Mouse (Mus musculus): ENCODE data around the gene Pax5. TPM values are rescaled to one million over a fixed set of nuclear protein-coding genes. Genes with fewer than 3 reads are reported as not detected.

Gene Pax5
- polyA plus RNA-seq, 1 experiment from 2014 or later, result 0.08 TPM

- ATAC-seq (ENCODE audit: low read depth) (no peak), DNase-seq (ENCODE audit: low spot score) (no peak)
- H3K27me3 ChIP-seq (replicated peaks; ENCODE audit: control insufficient read depth, insufficient read depth, low read length), result no peaks in the 10 kb centered on the region
- 78% methylated on average over 7 of the region's 7 CpGs for WGBS
- no peak overlapping the region for H3K4me3 ChIP-seq (ENCODE audit: low read depth, low read length)
- no peaks in the 10 kb centered on the region for H3K4me1 ChIP-seq (ENCODE audit: control insufficient read depth, insufficient read depth, low read length)
- H3K36me3 ChIP-seq (ENCODE audit: control insufficient read depth, insufficient read depth, low read length), result no peaks in the 10 kb centered on the region
- H3K9me3 ChIP-seq (ENCODE audit: control insufficient read depth, low read length), result no peaks in the 10 kb centered on the region
- H3K4me2 ChIP-seq (ENCODE audit: low read depth, low read length), result no peak overlapping the region
- H3K9ac ChIP-seq (ENCODE audit: low read depth, low read length), result no peak overlapping the region
- H3K27ac ChIP-seq (replicated peaks; ENCODE audit: low read depth, low read length), result no peak overlapping the region
These were observed 161.3 kb downstream of the Pax5 start for GRCm38 (mm10) chr4:44549029-44549428.

- no peak for DNase-seq (ENCODE audit: low spot score)
- Histone ChIP-seq H3K9ac (ENCODE audit: low read depth, low read length) (no peak overlapping the region), H3K4me2 (ENCODE audit: low read depth, low read length) (no peak overlapping the region), H3K27ac (replicated peaks; ENCODE audit: low read depth, low read length) (no peak overlapping the region), H3K9me3 (ENCODE audit: control insufficient read depth, low read length) (no peaks in the 10 kb centered on the region), H3K4me3 (ENCODE audit: low read depth, low read length) (no peak overlapping the region), H3K27me3 (replicated peaks; ENCODE audit: control insufficient read depth, insufficient read depth, low read length) (no peaks in the 10 kb centered on the region), H3K4me1 (ENCODE audit: control insufficient read depth, insufficient read depth, low read length) (no peaks in the 10 kb centered on the region), H3K36me3 (ENCODE audit: control insufficient read depth, insufficient read depth, low read length) (no peaks in the 10 kb centered on the region)
- WGBS, result 10% methylated on average over 8 of the region's 8 CpGs
- no peak for ATAC-seq (ENCODE audit: low read depth)
These were observed 164.6 kb downstream of the Pax5 start for GRCm38 (mm10) chr4:44545669-44546068.

GRCm38 (mm10) chr4:44544495-44544894 lies 165.8 kb downstream of the Pax5 start:
- H3K27ac ChIP-seq (replicated peaks; ENCODE audit: low read depth, low read length), result no peak overlapping the region
- 63% methylated on average over 1 of the region's 1 CpGs for WGBS
- no peaks in the 10 kb centered on the region for H3K27me3 ChIP-seq (replicated peaks; ENCODE audit: control insufficient read depth, insufficient read depth, low read length)
- no peak overlapping the region for H3K4me2 ChIP-seq (ENCODE audit: low read depth, low read length)
- H3K9ac ChIP-seq (ENCODE audit: low read depth, low read length), result no peak overlapping the region
- no peaks in the 10 kb centered on the region for H3K4me1 ChIP-seq (ENCODE audit: control insufficient read depth, insufficient read depth, low read length)
- H3K4me3 ChIP-seq (ENCODE audit: low read depth, low read length), result no peak overlapping the region
- no peaks in the 10 kb centered on the region for H3K9me3 ChIP-seq (ENCODE audit: control insufficient read depth, low read length)
- ATAC-seq (ENCODE audit: low read depth) (no peak), DNase-seq (ENCODE audit: low spot score) (no peak)
- no peaks in the 10 kb centered on the region for H3K36me3 ChIP-seq (ENCODE audit: control insufficient read depth, insufficient read depth, low read length)

- no peak overlapping the region for H3K4me2 ChIP-seq (ENCODE audit: low read depth, low read length)
- DNase-seq (ENCODE audit: low spot score), result no peak
These were observed 166.4 kb downstream of the Pax5 start for GRCm38 (mm10) chr4:44543880-44544279.

GRCm38 (mm10) chr4:44542101-44542500 lies 168.2 kb downstream of the Pax5 start:
- no peak overlapping the region for H3K4me3 ChIP-seq (ENCODE audit: low read depth, low read length)
- DNase-seq (ENCODE audit: low spot score), result no peak
- no peaks in the 10 kb centered on the region for H3K36me3 ChIP-seq (ENCODE audit: control insufficient read depth, insufficient read depth, low read length)
- WGBS, result 71% methylated on average over 3 of the region's 3 CpGs
- no peak overlapping the region for H3K27ac ChIP-seq (replicated peaks; ENCODE audit: low read depth, low read length)
- H3K27me3 ChIP-seq (replicated peaks; ENCODE audit: control insufficient read depth, insufficient read depth, low read length), result no peaks in the 10 kb centered on the region
- no peaks in the 10 kb centered on the region for H3K9me3 ChIP-seq (ENCODE audit: control insufficient read depth, low read length)
- no peak overlapping the region for H3K9ac ChIP-seq (ENCODE audit: low read depth, low read length)
- H3K4me1 ChIP-seq (ENCODE audit: control insufficient read depth, insufficient read depth, low read length), result no peaks in the 10 kb centered on the region
- H3K4me2 ChIP-seq (ENCODE audit: low read depth, low read length), result no peak overlapping the region
- no peak for ATAC-seq (ENCODE audit: low read depth)

More at GRCm38 (mm10) chr4:44543880-44544279, 166.4 kb downstream of the Pax5 start:
- Histone ChIP-seq H3K4me3 (ENCODE audit: low read depth, low read length) (no peak overlapping the region), H3K9me3 (ENCODE audit: control insufficient read depth, low read length) (no peaks in the 10 kb centered on the region), H3K27me3 (replicated peaks; ENCODE audit: control insufficient read depth, insufficient read depth, low read length) (no peaks in the 10 kb centered on the region), H3K36me3 (ENCODE audit: control insufficient read depth, insufficient read depth, low read length) (no peaks in the 10 kb centered on the region), H3K4me1 (ENCODE audit: control insufficient read depth, insufficient read depth, low read length) (no peaks in the 10 kb centered on the region), H3K27ac (replicated peaks; ENCODE audit: low read depth, low read length) (no peak overlapping the region), H3K9ac (ENCODE audit: low read depth, low read length) (no peak overlapping the region)
- 90% methylated on average over 2 of the region's 2 CpGs for WGBS
- no peak for ATAC-seq (ENCODE audit: low read depth)

- Histone ChIP-seq H3K9ac (ENCODE audit: low read depth, low read length) (no peak overlapping the region), H3K9me3 (ENCODE audit: control insufficient read depth, low read length) (no peaks in the 10 kb centered on the region), H3K4me1 (ENCODE audit: control insufficient read depth, insufficient read depth, low read length) (no peaks in the 10 kb centered on the region), H3K4me3 (ENCODE audit: low read depth, low read length) (no peak overlapping the region), H3K27me3 (replicated peaks; ENCODE audit: control insufficient read depth, insufficient read depth, low read length) (no peaks in the 10 kb centered on the region), H3K27ac (replicated peaks; ENCODE audit: low read depth, low read length) (no peak overlapping the region), H3K36me3 (ENCODE audit: control insufficient read depth, insufficient read depth, low read length) (no peaks in the 10 kb centered on the region), H3K4me2 (ENCODE audit: low read depth, low read length) (no peak overlapping the region)
- ATAC-seq (ENCODE audit: low read depth) (no peak), DNase-seq (ENCODE audit: low spot score) (no peak)
- 39% methylated on average over 3 of the region's 5 CpGs for WGBS
These were observed 171.8 kb downstream of the Pax5 start for GRCm38 (mm10) chr4:44538488-44538887.

- H3K9me3 ChIP-seq (ENCODE audit: control insufficient read depth, low read length), result no peaks in the 10 kb centered on the region
- ATAC-seq (ENCODE audit: low read depth), result no peak
- H3K36me3 ChIP-seq (ENCODE audit: control insufficient read depth, insufficient read depth, low read length), result no peaks in the 10 kb centered on the region
- no peak overlapping the region for H3K4me3 ChIP-seq (ENCODE audit: low read depth, low read length)
- no peak overlapping the region for H3K9ac ChIP-seq (ENCODE audit: low read depth, low read length)
- no peaks in the 10 kb centered on the region for H3K4me1 ChIP-seq (ENCODE audit: control insufficient read depth, insufficient read depth, low read length)
- H3K4me2 ChIP-seq (ENCODE audit: low read depth, low read length), result no peak overlapping the region
- no peak for DNase-seq (ENCODE audit: low spot score)
- no peaks in the 10 kb centered on the region for H3K27me3 ChIP-seq (replicated peaks; ENCODE audit: control insufficient read depth, insufficient read depth, low read length)
- 76% methylated on average over 4 of the region's 4 CpGs for WGBS
- no peak overlapping the region for H3K27ac ChIP-seq (replicated peaks; ENCODE audit: low read depth, low read length)
These were observed 173.5 kb downstream of the Pax5 start for GRCm38 (mm10) chr4:44536794-44537193.

- Histone ChIP-seq H3K9ac (ENCODE audit: low read depth, low read length) (no peak overlapping the region), H3K4me1 (ENCODE audit: control insufficient read depth, insufficient read depth, low read length) (no peaks in the 10 kb centered on the region), H3K4me3 (ENCODE audit: low read depth, low read length) (no peak overlapping the region), H3K27me3 (replicated peaks; ENCODE audit: control insufficient read depth, insufficient read depth, low read length) (no peaks in the 10 kb centered on the region), H3K36me3 (ENCODE audit: control insufficient read depth, insufficient read depth, low read length) (no peaks in the 10 kb centered on the region), H3K9me3 (ENCODE audit: control insufficient read depth, low read length) (no peaks in the 10 kb centered on the region), H3K4me2 (ENCODE audit: low read depth, low read length) (no peak overlapping the region), H3K27ac (replicated peaks; ENCODE audit: low read depth, low read length) (no peak overlapping the region)
- ATAC-seq (ENCODE audit: low read depth), result no peak
- WGBS, result 91% methylated on average over 4 of the region's 4 CpGs
- no peak for DNase-seq (ENCODE audit: low spot score)
These were observed 174.6 kb downstream of the Pax5 start for GRCm38 (mm10) chr4:44535646-44536045.

- no peak overlapping the region for H3K27ac ChIP-seq (replicated peaks; ENCODE audit: low read depth, low read length)
- no peaks in the 10 kb centered on the region for H3K9me3 ChIP-seq (ENCODE audit: control insufficient read depth, low read length)
- H3K4me1 ChIP-seq (ENCODE audit: control insufficient read depth, insufficient read depth, low read length), result no peaks in the 10 kb centered on the region
- 70% methylated on average over 5 of the region's 5 CpGs for WGBS
- ATAC-seq (ENCODE audit: low read depth), result no peak
- no peak overlapping the region for H3K4me2 ChIP-seq (ENCODE audit: low read depth, low read length)
- H3K27me3 ChIP-seq (replicated peaks; ENCODE audit: control insufficient read depth, insufficient read depth, low read length), result no peaks in the 10 kb centered on the region
- H3K9ac ChIP-seq (ENCODE audit: low read depth, low read length), result no peak overlapping the region
- DNase-seq (ENCODE audit: low spot score), result no peak
- H3K36me3 ChIP-seq (ENCODE audit: control insufficient read depth, insufficient read depth, low read length), result no peaks in the 10 kb centered on the region
- no peak overlapping the region for H3K4me3 ChIP-seq (ENCODE audit: low read depth, low read length)
These were observed 177.0 kb downstream of the Pax5 start for GRCm38 (mm10) chr4:44533286-44533685.
